Mouse (Mus musculus) limb, embryonic 15.5 days (tissue): ENCODE results near the gene Susd1. TPM values are rescaled to one million over a fixed set of nuclear protein-coding genes. Genes with fewer than 3 reads are reported as not detected.

Experiments used
- ATAC-seq: fragments of 200-750 bp; cut with Nextera tagmentation; 2 replicates; pipeline ENCODE4 v1.8.0; 2017; ENCODE audit warnings: low read depth, moderate TSS enrichment; ENCODE audit not compliant: insufficient number of reproducible peaks, low FRiP score, low TSS enrichment
- H3K27ac ChIP-seq: fragments of 300-500 bp; sonication (generic); 2 replicates; pipeline ENCODE4 v1.5.1; 2015; ENCODE audit warnings: moderate library complexity, mild to moderate bottlenecking, inconsistent platforms
- H3K27me3 ChIP-seq: fragments of 300-500 bp; sonication (generic); 2 replicates; pipeline ENCODE4 v1.6.1; 2015; ENCODE audit warnings: inconsistent platforms
- H3K36me3 ChIP-seq: fragments of 300-500 bp; sonication (generic); 2 replicates; pipeline ENCODE4 v1.6.1; 2015; ENCODE audit warnings: inconsistent platforms
- H3K4me1 ChIP-seq: fragments of 300-500 bp; sonication (generic); 2 replicates; pipeline ENCODE4 v1.6.1; 2015; ENCODE audit warnings: inconsistent platforms
- H3K4me2 ChIP-seq: fragments of 300-500 bp; sonication (generic); 2 replicates; pipeline ENCODE4 v1.6.1; 2015; ENCODE audit warnings: mild to moderate bottlenecking, inconsistent platforms
- H3K4me3 ChIP-seq: fragments of 300-500 bp; sonication (generic); 2 replicates; pipeline ENCODE4 v1.5.1; 2015; ENCODE audit warnings: mild to moderate bottlenecking, inconsistent platforms
- H3K9ac ChIP-seq: fragments of 300-500 bp; sonication (generic); 2 replicates; pipeline ENCODE4 v1.6.1; 2015; ENCODE audit warnings: inconsistent platforms
- H3K9me3 ChIP-seq: fragments of 300-500 bp; sonication (generic); 2 replicates; pipeline ENCODE4 v1.6.1; 2016; ENCODE audit warnings: inconsistent platforms
- WGBS: fragments of 180-500 bp; shearing (Covaris S2); methylation state at CpG from one replicate; pipeline ENCODE4 v1.1.7; 2015; 5-methylcytosine and 5-hydroxymethylcytosine counted together
- polyA plus RNA-seq: library from polyadenylated mRNA; unstranded; fragments of >200 nt; fragmentation: Nextera tagmentation; extraction: Ambion mirVana; gene quantifications from 2 replicates; pipeline ENCODE4 v1.2.1, GENCODE M21; 2015

Susd1 gene
- polyA plus RNA-seq, 1 experiment from 2014 or later, result 3.9 TPM

- no peaks in the 10 kb centered on the region for H3K9me3 ChIP-seq
- no peaks in the 10 kb centered on the region for H3K27me3 ChIP-seq
- no peak overlapping the region for H3K9ac ChIP-seq
- H3K36me3 ChIP-seq, result no peaks in the 10 kb centered on the region
- H3K4me3 ChIP-seq, result no peak overlapping the region
- WGBS, result 59% methylated on average over 9 of the region's 9 CpGs
- H3K4me1 ChIP-seq, result peaks cover 27% of the 10 kb centered on the region
- peak overlapping the region; percentile 62 for H3K27ac ChIP-seq
- peak; percentile 72 for ATAC-seq
- no peak overlapping the region for H3K4me2 ChIP-seq
These were observed 102.6 kb downstream of the Susd1 start for GRCm38 (mm10) chr4:59335616-59336438.

GRCm38 (mm10) chr4:59335101-59335500 lies 103.3 kb downstream of the Susd1 start:
- no peaks in the 10 kb centered on the region for H3K9me3 ChIP-seq
- H3K9ac ChIP-seq, result no peak overlapping the region
- no peak overlapping the region for H3K4me3 ChIP-seq
- H3K4me2 ChIP-seq, result no peak overlapping the region
- no peak overlapping the region for H3K27ac ChIP-seq
- peaks cover 28% of the 10 kb centered on the region for H3K4me1 ChIP-seq
- ATAC-seq, result no peak
- H3K36me3 ChIP-seq, result no peaks in the 10 kb centered on the region
- no peaks in the 10 kb centered on the region for H3K27me3 ChIP-seq
- WGBS, result 86% methylated on average over 7 of the region's 7 CpGs

GRCm38 (mm10) chr4:59334236-59334635 lies 104.2 kb downstream of the Susd1 start:
- Histone ChIP-seq H3K27me3 (no peaks in the 10 kb centered on the region), H3K4me3 (no peak overlapping the region), H3K27ac (no peak overlapping the region), H3K4me1 (peaks cover 31% of the 10 kb centered on the region), H3K36me3 (no peaks in the 10 kb centered on the region), H3K9ac (no peak overlapping the region), H3K4me2 (no peak overlapping the region), H3K9me3 (no peaks in the 10 kb centered on the region)
- no peak for ATAC-seq
- WGBS, result 93% methylated on average over 4 of the region's 4 CpGs

- Histone ChIP-seq H3K27ac (no peak overlapping the region), H3K9me3 (no peaks in the 10 kb centered on the region), H3K4me2 (no peak overlapping the region), H3K9ac (no peak overlapping the region), H3K36me3 (no peaks in the 10 kb centered on the region), H3K4me3 (no peak overlapping the region), H3K27me3 (no peaks in the 10 kb centered on the region), H3K4me1 (peaks cover 33% of the 10 kb centered on the region)
- no peak for ATAC-seq
- 89% methylated on average over 14 of the region's 14 CpGs for WGBS
These were observed 105.0 kb downstream of the Susd1 start for GRCm38 (mm10) chr4:59333424-59333895.

GRCm38 (mm10) chr4:59332691-59333423 lies 105.6 kb downstream of the Susd1 start:
- H3K4me3 ChIP-seq, result no peak overlapping the region
- H3K4me1 ChIP-seq, result peaks cover 33% of the 10 kb centered on the region
- 92% methylated on average over 9 of the region's 9 CpGs for WGBS
- ATAC-seq, result no peak
- no peak overlapping the region for H3K4me2 ChIP-seq
- H3K36me3 ChIP-seq, result no peaks in the 10 kb centered on the region
- no peak overlapping the region for H3K27ac ChIP-seq
- H3K27me3 ChIP-seq, result no peaks in the 10 kb centered on the region
- H3K9me3 ChIP-seq, result no peaks in the 10 kb centered on the region
- H3K9ac ChIP-seq, result no peak overlapping the region

GRCm38 (mm10) chr4:59332089-59332488 lies 106.3 kb downstream of the Susd1 start:
- 68% methylated on average over 5 of the region's 5 CpGs for WGBS
- Histone ChIP-seq H3K27ac (peak overlapping the region; percentile 61), H3K4me2 (no peak overlapping the region), H3K9me3 (no peaks in the 10 kb centered on the region), H3K9ac (no peak overlapping the region), H3K4me3 (no peak overlapping the region), H3K27me3 (no peaks in the 10 kb centered on the region), H3K36me3 (no peaks in the 10 kb centered on the region), H3K4me1 (peaks cover 33% of the 10 kb centered on the region)
- no peak for ATAC-seq

- Histone ChIP-seq H3K4me2 (no peak overlapping the region), H3K9me3 (no peaks in the 10 kb centered on the region), H3K9ac (no peak overlapping the region), H3K36me3 (no peaks in the 10 kb centered on the region), H3K27me3 (no peaks in the 10 kb centered on the region), H3K27ac (peak overlapping the region; percentile 61), H3K4me3 (no peak overlapping the region), H3K4me1 (peaks cover 30% of the 10 kb centered on the region)
- ATAC-seq, result no peak
- WGBS, result 37% methylated on average over 9 of the region's 9 CpGs
These were observed 106.8 kb downstream of the Susd1 start for GRCm38 (mm10) chr4:59331633-59332032.

- H3K9me3 ChIP-seq, result no peaks in the 10 kb centered on the region
- no peaks in the 10 kb centered on the region for H3K27me3 ChIP-seq
- H3K9ac ChIP-seq, result no peak overlapping the region
- 31% methylated on average over 10 of the region's 10 CpGs for WGBS
- no peak for ATAC-seq
- no peak overlapping the region for H3K4me2 ChIP-seq
- H3K4me3 ChIP-seq, result no peak overlapping the region
- peak overlapping the region; percentile 61 for H3K27ac ChIP-seq
- peaks cover 25% of the 10 kb centered on the region for H3K4me1 ChIP-seq
- no peaks in the 10 kb centered on the region for H3K36me3 ChIP-seq
These were observed 107.3 kb downstream of the Susd1 start for GRCm38 (mm10) chr4:59330961-59331604.

- Histone ChIP-seq H3K36me3 (no peaks in the 10 kb centered on the region), H3K4me1 (peaks cover 19% of the 10 kb centered on the region), H3K27me3 (no peaks in the 10 kb centered on the region), H3K9ac (no peak overlapping the region), H3K27ac (peak overlapping the region; percentile 17; the same call in 1 of the 2 replicates), H3K4me2 (no peak overlapping the region), H3K9me3 (no peaks in the 10 kb centered on the region), H3K4me3 (no peak overlapping the region)
- ATAC-seq, result no peak
- WGBS, result 61% methylated on average over 19 of the region's 19 CpGs
These were observed 108.8 kb downstream of the Susd1 start for GRCm38 (mm10) chr4:59329461-59330304.

- Histone ChIP-seq H3K27ac (0 out of 2 replicates have a peak overlapping the region, but pooled peaks have one; percentile 17), H3K4me1 (peaks cover 23% of the 10 kb centered on the region), H3K27me3 (no peaks in the 10 kb centered on the region), H3K9ac (no peak overlapping the region), H3K36me3 (no peaks in the 10 kb centered on the region), H3K4me3 (no peak overlapping the region), H3K4me2 (no peak overlapping the region), H3K9me3 (no peaks in the 10 kb centered on the region)
- WGBS, result 87% methylated on average over 7 of the region's 7 CpGs
- ATAC-seq, result no peak
These were observed 109.6 kb downstream of the Susd1 start for GRCm38 (mm10) chr4:59328821-59329220.

- no peak for ATAC-seq
- H3K4me1 ChIP-seq, result peaks cover 31% of the 10 kb centered on the region
- WGBS, result 95% methylated on average over 5 of the region's 5 CpGs
- no peak overlapping the region for H3K27ac ChIP-seq
- no peaks in the 10 kb centered on the region for H3K36me3 ChIP-seq
- no peaks in the 10 kb centered on the region for H3K27me3 ChIP-seq
- H3K4me2 ChIP-seq, result no peak overlapping the region
- H3K9me3 ChIP-seq, result no peaks in the 10 kb centered on the region
- H3K4me3 ChIP-seq, result no peak overlapping the region
- no peak overlapping the region for H3K9ac ChIP-seq
These were observed 110.4 kb downstream of the Susd1 start for GRCm38 (mm10) chr4:59327986-59328385.
